Mouse (Mus musculus): Measurements from ENCODE around the gene Ube2m. TPM values are rescaled to one million over a fixed set of nuclear protein-coding genes. Genes with fewer than 3 reads are reported as not detected.
"Not testable (repeated sequence)": the region's sequence is repeated elsewhere in the genome, so short reads cannot be mapped to it uniquely, and the experiment has no call there.

Gene Ube2m
- 90.8 and 91.5 TPM in 2 replicates for polyA plus RNA-seq (2015; fragmentation: Nextera tagmentation; extraction: Ambion mirVana)

GRCm38 (mm10) chr7:13037901-13038555 is at the start of gene Ube2m:
Ube2m (minus strand) TSS chr7:13038275.
- peak; percentile 100 for DNase-seq (ENCODE audit: low spot score)

- DNase-seq (ENCODE audit: low spot score): no peak
These were observed 34.2 kb upstream of the Ube2m start for GRCm38 (mm10) chr7:13072293-13072692.

GRCm38 (mm10) chr7:13063399-13063798 is 25.3 kb upstream of the Ube2m start:
- not testable (repeated sequence) for DNase-seq (ENCODE audit: low spot score)

- DNase-seq (ENCODE audit: low spot score): no peak
These were observed 21.5 kb upstream of the Ube2m start for GRCm38 (mm10) chr7:13059536-13059935.

GRCm38 (mm10) chr7:13056913-13057700 is 19.0 kb upstream of the Ube2m start:
- no peak for DNase-seq (ENCODE audit: low spot score)

- peak; percentile 99 for DNase-seq (ENCODE audit: low spot score)
These were observed 16.4 kb upstream of the Ube2m start, which contains the start of gene Mzf1 for GRCm38 (mm10) chr7:13054287-13055010. Mzf1 (minus strand) TSS chr7:13054764.

- no peak for DNase-seq (ENCODE audit: low spot score)
These were observed 15.8 kb upstream of the Ube2m start for GRCm38 (mm10) chr7:13053961-13054286.

GRCm38 (mm10) chr7:13053501-13053900 is 15.4 kb upstream of the Ube2m start:
- DNase-seq (ENCODE audit: low spot score): no peak

- no peak for DNase-seq (ENCODE audit: low spot score)
These were observed 14.9 kb upstream of the Ube2m start for GRCm38 (mm10) chr7:13053001-13053400.

GRCm38 (mm10) chr7:13046084-13046483 is 8.0 kb upstream of the Ube2m start:
- peak; percentile 70 for DNase-seq (ENCODE audit: low spot score)

- DNase-seq (ENCODE audit: low spot score): no peak
These were observed 6.2 kb upstream of the Ube2m start for GRCm38 (mm10) chr7:13044254-13044625.

GRCm38 (mm10) chr7:13043445-13044253 is 5.6 kb upstream of the Ube2m start:
- DNase-seq (ENCODE audit: low spot score): peak; percentile 4

- no peak for DNase-seq (ENCODE audit: low spot score)
These were observed 5.0 kb upstream of the Ube2m start for GRCm38 (mm10) chr7:13043120-13043444.

GRCm38 (mm10) chr7:13042511-13042910 is 4.4 kb upstream of the Ube2m start:
- no peak for DNase-seq (ENCODE audit: low spot score)

GRCm38 (mm10) chr7:13041256-13041655 is 3.2 kb upstream of the Ube2m start:
- no peak for DNase-seq (ENCODE audit: low spot score)

- DNase-seq (ENCODE audit: low spot score): no peak
These were observed 1.1 kb upstream of the Ube2m start for GRCm38 (mm10) chr7:13039181-13039580.

- DNase-seq (ENCODE audit: low spot score): no peak
These were observed 620 bp upstream of the Ube2m start for GRCm38 (mm10) chr7:13038621-13039169.

- no peak for DNase-seq (ENCODE audit: low spot score)
These were observed 709 bp downstream of the Ube2m start for GRCm38 (mm10) chr7:13037366-13037765.

GRCm38 (mm10) chr7:13036806-13037205 is 1.3 kb downstream of the Ube2m start:
- DNase-seq (ENCODE audit: low spot score): no peak

- DNase-seq (ENCODE audit: low spot score): no peak
These were observed 2.7 kb downstream of the Ube2m start for GRCm38 (mm10) chr7:13035211-13035855.
